Mouse (Mus musculus) stomach, embryonic 16.5 days (tissue): ENCODE measurements at regions not wholly inside any gene's neighbourhood (a gene's known extent, or its start where the extent isn't known, plus 50 kb on each side); places are given as distances from the start of the nearest gene placed in this dataset.

ENCODE experiments used
- ATAC-seq: fragments of 200-750 bp; cut with Nextera tagmentation; 2 replicates; pipeline ENCODE4 v1.8.0; 2017; ENCODE audit warnings: moderate number of reproducible peaks, moderate TSS enrichment; ENCODE audit not compliant: insufficient read depth, low FRiP score
- H3K27ac ChIP-seq: fragments of 300-500 bp; sonication (generic); 2 replicates; pipeline ENCODE4 v1.5.1; 2014; ENCODE audit warnings: low read length
- H3K27me3 ChIP-seq: fragments of 300-500 bp; sonication (generic); 2 replicates; pipeline ENCODE4 v1.6.1; 2014; ENCODE audit warnings: low read length, control low read depth, mixed read lengths; ENCODE audit not compliant: control insufficient read depth, insufficient read depth
- H3K36me3 ChIP-seq: fragments of 300-500 bp; sonication (generic); 2 replicates; pipeline ENCODE4 v1.6.1; 2014; ENCODE audit warnings: low read length; ENCODE audit not compliant: control insufficient read depth, insufficient read depth
- H3K4me1 ChIP-seq: fragments of 300-500 bp; sonication (generic); 2 replicates; pipeline ENCODE4 v1.6.1; 2014; ENCODE audit warnings: low read length, control low read depth, mixed read lengths; ENCODE audit not compliant: control insufficient read depth, insufficient read depth
- H3K4me2 ChIP-seq: fragments of 300-500 bp; sonication (generic); 2 replicates; pipeline ENCODE4 v1.6.1; 2014; ENCODE audit warnings: low read depth, low read length, mixed read lengths
- H3K4me3 ChIP-seq: fragments of 300-500 bp; sonication (generic); replicated peaks from 2 replicates; pipeline ENCODE4 v1.5.1; 2014; ENCODE audit warnings: mild to moderate bottlenecking, low read length
- H3K9ac ChIP-seq: fragments of 300-500 bp; sonication (generic); 2 replicates; pipeline ENCODE4 v1.6.1; 2014; ENCODE audit warnings: low read length
- H3K9me3 ChIP-seq: fragments of 300-500 bp; sonication (generic); replicated peaks from 2 replicates; pipeline ENCODE4 v1.6.1; 2016; ENCODE audit warnings: low read length, control low read depth; ENCODE audit not compliant: control insufficient read depth
- WGBS: fragments of 180-500 bp; shearing (Covaris S2); extraction: QIAGEN DNeasy Blood & Tissue Kit; methylation state at CpG from one replicate; pipeline ENCODE4 v1.1.7; 2014; 5-methylcytosine and 5-hydroxymethylcytosine counted together

DNA sequence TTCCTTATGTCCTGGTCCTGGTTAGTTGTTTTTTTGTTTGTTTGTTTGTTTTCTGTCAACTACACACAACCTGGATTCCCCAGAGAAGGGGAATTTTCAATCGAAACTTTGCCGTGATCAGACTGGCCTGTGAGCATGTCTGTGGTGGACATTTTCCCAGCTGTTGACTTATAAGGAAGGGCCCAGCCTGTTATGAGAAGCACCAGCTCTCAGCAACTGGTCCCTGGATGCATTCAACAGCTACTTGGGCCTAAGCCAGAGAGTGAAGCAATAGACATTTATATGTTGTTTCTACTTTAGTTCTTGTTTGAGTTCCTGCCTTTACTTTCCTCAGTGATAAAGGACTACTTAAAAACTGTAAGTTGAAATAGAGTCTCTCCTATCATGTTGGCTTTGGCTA, 309.0 kb downstream of the Btg1 start:
- WGBS, result 59% methylated on average over 2 of the region's 2 CpGs
- no peak for ATAC-seq
- H3K9ac ChIP-seq, result no peak overlapping the region
- H3K27ac ChIP-seq, result peak overlapping the region; percentile 90
- no peaks in the 10 kb centered on the region for H3K36me3 ChIP-seq
- peaks cover 10% of the 10 kb centered on the region; the same call in 1 of the 2 replicates for H3K4me1 ChIP-seq
- no peaks in the 10 kb centered on the region for H3K27me3 ChIP-seq
- H3K4me3 ChIP-seq, result no peak overlapping the region
- H3K4me2 ChIP-seq, result no peak overlapping the region
- H3K9me3 ChIP-seq, result no peaks in the 10 kb centered on the region

DNA sequence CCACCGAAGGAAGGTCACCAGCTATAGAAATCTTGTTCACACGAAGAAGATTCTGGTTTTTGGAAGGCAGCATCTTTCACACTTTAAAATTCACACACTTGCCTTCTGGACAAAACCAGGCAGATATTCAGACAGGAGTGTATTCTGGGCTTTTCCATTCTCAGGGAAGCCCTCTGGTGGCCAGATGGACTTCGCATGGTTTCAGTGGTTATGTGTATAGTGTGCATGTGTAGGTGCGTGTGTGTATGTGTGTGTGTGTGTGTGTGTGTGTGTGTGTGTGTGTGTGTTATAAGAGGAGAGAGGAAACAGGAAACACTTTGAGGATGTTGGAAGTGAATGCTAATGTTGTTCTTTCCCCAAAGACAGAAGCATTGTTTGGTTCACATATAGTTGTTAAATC, 317.9 kb downstream of the Btg1 start:
- no peak overlapping the region for H3K4me3 ChIP-seq
- WGBS, result 64% methylated on average over 4 of the region's 4 CpGs
- ATAC-seq, result no peak
- H3K9ac ChIP-seq, result no peak overlapping the region
- H3K4me1 ChIP-seq, result no peaks in the 10 kb centered on the region
- H3K27me3 ChIP-seq, result no peaks in the 10 kb centered on the region
- no peak overlapping the region for H3K4me2 ChIP-seq
- no peaks in the 10 kb centered on the region for H3K36me3 ChIP-seq
- no peaks in the 10 kb centered on the region for H3K9me3 ChIP-seq
- H3K27ac ChIP-seq, result no peak overlapping the region

DNA sequence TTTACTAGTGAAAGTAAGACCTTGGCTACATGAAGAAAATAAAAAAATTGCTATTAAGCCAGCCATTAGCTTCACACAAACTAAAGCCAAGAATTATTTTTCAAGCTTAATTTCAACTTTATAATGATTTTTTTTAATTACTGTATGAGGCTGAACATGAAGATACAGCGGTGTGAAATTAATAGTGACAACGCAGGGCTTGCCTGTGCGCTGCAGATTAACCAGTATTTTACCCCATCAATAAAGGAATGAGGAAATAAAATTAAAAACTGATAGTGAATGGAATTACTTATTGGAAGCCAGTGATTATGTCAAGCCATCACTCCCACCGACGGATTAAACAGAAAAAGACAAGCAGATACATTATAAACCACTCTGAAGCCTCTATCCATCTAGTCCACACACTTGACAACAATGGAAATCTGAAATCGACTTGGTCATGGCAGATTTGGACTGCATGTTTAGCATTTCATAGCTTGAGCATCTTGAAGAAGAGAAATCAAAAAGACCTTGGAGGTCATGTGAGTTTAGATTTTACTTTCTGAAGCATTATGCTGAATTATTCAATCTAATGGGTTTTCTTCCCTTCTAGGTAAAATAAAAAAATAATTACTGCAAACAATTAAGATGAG, 324.2 kb downstream of the Btg1 start:
- H3K27ac ChIP-seq, result no peak overlapping the region
- no peak overlapping the region for H3K4me2 ChIP-seq
- H3K9ac ChIP-seq, result no peak overlapping the region
- ATAC-seq, result no peak
- WGBS, result 83% methylated on average over 6 of the region's 6 CpGs
- H3K9me3 ChIP-seq, result no peaks in the 10 kb centered on the region
- no peaks in the 10 kb centered on the region for H3K27me3 ChIP-seq
- H3K36me3 ChIP-seq, result no peaks in the 10 kb centered on the region
- H3K4me3 ChIP-seq, result no peak overlapping the region
- no peaks in the 10 kb centered on the region for H3K4me1 ChIP-seq

DNA sequence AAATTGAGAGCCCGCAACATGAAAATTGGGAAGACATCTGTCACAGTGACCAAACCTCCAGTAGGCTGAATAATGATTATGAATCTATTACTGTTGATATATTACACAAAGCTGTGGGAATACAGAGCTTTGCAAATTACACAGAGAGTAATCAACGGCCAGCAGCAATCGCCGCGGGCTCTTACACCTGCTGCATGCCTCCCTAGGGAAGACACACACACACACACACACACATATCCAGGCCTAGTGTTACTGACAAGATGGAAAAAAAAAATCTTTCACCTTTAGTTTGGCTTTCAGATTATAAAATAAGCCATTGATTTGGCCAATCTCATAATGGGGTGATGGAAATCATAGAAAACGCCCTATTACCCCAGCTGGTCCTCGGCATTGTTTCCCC, 327.4 kb downstream of the Btg1 start:
- no peaks in the 10 kb centered on the region for H3K9me3 ChIP-seq
- H3K9ac ChIP-seq, result no peak overlapping the region
- H3K36me3 ChIP-seq, result no peaks in the 10 kb centered on the region
- H3K27ac ChIP-seq, result no peak overlapping the region
- H3K4me1 ChIP-seq, result no peaks in the 10 kb centered on the region
- H3K4me2 ChIP-seq, result no peak overlapping the region
- H3K4me3 ChIP-seq, result no peak overlapping the region
- 91% methylated on average over 7 of the region's 7 CpGs for WGBS
- H3K27me3 ChIP-seq, result no peaks in the 10 kb centered on the region
- no peak for ATAC-seq

DNA sequence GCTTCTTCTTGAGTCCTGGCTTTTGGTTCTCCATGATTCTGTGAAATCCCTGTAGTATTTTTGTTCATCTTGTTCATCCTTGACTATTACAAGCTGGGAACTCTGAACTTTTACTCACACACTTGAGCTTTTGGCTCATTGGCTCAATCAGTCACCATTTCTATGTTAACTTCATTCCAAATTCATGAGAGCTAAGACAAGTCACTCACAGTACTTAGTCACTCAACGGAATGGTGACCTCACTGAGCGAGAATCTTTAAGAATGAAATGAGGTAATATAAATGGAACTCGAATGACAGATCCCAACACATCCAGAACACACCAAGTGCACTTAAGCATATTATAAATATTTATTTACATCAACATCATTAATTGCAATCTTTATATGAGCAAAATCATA, 331.2 kb downstream of the Btg1 start:
- H3K27ac ChIP-seq, result no peak overlapping the region
- no peak for ATAC-seq
- H3K27me3 ChIP-seq, result no peaks in the 10 kb centered on the region
- no peak overlapping the region for H3K9ac ChIP-seq
- H3K4me3 ChIP-seq, result no peak overlapping the region
- no peaks in the 10 kb centered on the region for H3K4me1 ChIP-seq
- WGBS, result 81% methylated on average over 3 of the region's 3 CpGs
- H3K9me3 ChIP-seq, result no peaks in the 10 kb centered on the region
- no peak overlapping the region for H3K4me2 ChIP-seq
- H3K36me3 ChIP-seq, result no peaks in the 10 kb centered on the region

DNA sequence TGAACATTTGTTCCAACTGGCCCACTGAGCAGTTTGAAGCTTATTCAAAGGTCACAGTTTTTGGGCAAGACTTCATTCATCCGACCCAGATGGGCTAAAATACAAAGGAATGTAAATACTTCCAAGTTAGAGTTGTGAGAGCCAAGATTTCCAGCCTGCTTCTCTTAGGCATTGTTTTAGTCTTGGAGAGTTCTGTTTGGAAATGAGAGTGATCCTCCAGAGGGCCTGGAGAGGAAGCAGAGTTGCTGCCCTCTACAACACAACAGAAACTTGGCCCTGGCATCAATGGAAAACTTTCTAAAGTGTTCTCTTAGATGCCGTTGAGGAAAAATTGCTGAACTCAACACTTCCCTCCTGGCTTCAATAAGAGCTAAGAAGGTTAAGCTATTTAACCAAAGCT, 332.1 kb downstream of the Btg1 start:
- no peak overlapping the region for H3K4me2 ChIP-seq
- H3K9me3 ChIP-seq, result no peaks in the 10 kb centered on the region
- WGBS, result 31% methylated on average over 2 of the region's 2 CpGs
- ATAC-seq, result peak; percentile 68
- H3K4me3 ChIP-seq, result no peak overlapping the region
- no peaks in the 10 kb centered on the region for H3K27me3 ChIP-seq
- H3K4me1 ChIP-seq, result no peaks in the 10 kb centered on the region
- H3K9ac ChIP-seq, result no peak overlapping the region
- H3K27ac ChIP-seq, result no peak overlapping the region
- no peaks in the 10 kb centered on the region for H3K36me3 ChIP-seq

DNA sequence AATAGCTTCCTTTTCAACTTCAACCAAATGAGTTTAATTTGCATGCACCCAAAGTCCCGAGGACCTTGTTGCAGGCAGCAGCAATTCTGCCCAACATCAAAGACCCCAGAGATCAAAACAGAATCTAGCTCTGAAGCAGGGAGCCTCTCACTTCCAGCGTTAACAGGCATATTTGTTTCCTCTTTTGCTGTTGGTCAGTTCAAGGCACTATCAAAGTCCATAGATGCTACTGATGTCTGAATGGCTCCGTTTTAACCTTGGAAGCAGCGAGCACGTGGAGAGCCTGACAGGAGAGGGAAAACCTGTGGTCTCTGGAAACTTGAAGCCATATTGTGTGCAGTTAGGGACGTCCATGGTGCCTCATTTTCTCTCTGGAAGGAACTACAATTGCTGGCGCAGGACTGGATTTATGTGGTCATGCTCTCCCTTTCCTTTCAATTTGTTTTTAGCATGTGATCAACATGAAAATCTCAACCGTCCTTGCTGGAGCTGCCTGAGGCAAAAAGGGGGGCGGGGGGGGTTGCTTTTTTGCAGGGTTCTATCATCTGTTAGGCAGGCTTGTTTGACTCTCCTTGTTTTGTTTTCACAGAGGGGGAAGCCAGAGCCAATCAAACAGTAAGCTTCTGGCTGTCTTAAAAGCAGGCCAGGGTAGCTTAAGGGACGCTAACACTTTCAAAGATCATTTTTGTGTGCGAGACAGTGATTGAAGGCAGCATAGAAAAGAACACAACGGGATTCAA, 338.4 kb downstream of the Btg1 start:
- no peaks in the 10 kb centered on the region for H3K27me3 ChIP-seq
- peak overlapping the region; percentile 13; the same call in 1 of the 2 replicates for H3K4me3 ChIP-seq
- peak overlapping the region; percentile 43 for H3K4me2 ChIP-seq
- no peaks in the 10 kb centered on the region for H3K9me3 ChIP-seq
- H3K9ac ChIP-seq, result no peak overlapping the region
- WGBS, result 35% methylated on average over 12 of the region's 12 CpGs
- H3K27ac ChIP-seq, result no peak overlapping the region
- ATAC-seq, result no peak
- H3K36me3 ChIP-seq, result no peaks in the 10 kb centered on the region
- H3K4me1 ChIP-seq, result peaks cover 8% of the 10 kb centered on the region; the same call in 1 of the 2 replicates

DNA sequence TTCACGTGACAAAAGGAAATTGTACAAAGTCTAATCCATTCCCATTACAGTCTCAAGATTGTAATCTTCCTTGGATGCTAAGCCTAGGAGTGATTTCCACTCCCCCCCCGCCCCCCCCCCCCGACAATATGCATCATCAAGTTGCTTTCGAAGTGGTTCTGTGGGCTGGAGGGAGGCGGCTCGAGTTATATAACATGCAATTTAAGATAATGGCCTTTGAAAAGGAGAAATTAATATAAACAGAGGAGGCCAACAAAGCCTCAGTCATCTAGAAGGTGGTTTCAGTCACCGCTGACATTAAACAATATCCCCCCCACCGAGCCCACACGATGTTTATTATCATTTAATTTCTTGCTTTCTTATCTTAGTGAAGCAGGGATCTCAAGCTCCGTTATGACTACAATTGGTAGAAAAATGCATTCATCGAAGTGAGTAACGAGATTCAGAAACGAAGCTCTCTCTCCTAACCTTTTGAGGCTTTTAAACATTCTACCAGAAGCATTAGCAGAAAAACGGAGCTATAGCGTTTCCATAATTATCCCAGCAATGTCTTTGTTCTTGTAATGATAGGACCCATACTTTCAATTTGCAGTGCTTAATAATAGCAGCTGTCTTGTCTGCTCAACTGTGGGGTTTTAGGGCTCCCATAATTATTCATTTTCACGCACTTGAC, 339.1 kb downstream of the Btg1 start:
- Histone ChIP-seq H3K9me3 (no peaks in the 10 kb centered on the region), H3K9ac (no peak overlapping the region), H3K27me3 (no peaks in the 10 kb centered on the region), H3K4me2 (peak overlapping the region; percentile 43), H3K4me3 (peak overlapping the region; percentile 13; the same call in 1 of the 2 replicates), H3K4me1 (peaks cover 8% of the 10 kb centered on the region; the same call in 1 of the 2 replicates), H3K36me3 (no peaks in the 10 kb centered on the region), H3K27ac (no peak overlapping the region)
- 29% methylated on average over 16 of the region's 16 CpGs for WGBS
- ATAC-seq, result no peak

DNA sequence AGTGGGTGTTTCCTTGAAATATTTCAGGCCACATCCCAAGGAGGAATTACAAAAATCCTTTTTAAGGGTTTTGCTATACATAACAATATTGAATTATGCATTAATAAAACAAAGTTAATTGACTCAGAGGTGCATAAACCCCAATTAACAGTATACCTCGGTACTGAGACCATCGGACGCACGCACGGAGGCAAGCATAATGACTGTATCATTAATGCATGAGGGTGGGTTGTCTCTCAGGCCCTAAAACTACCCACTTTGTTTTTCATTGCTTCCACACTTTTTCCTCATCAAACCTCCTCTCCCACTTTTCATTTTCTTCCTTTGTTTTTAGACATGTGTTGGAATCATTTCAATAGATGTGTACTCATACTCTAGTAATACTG, 339.6 kb downstream of the Btg1 start:
- Histone ChIP-seq H3K9ac (no peak overlapping the region), H3K9me3 (no peaks in the 10 kb centered on the region), H3K36me3 (no peaks in the 10 kb centered on the region), H3K4me3 (no peak overlapping the region), H3K4me2 (no peak overlapping the region), H3K27ac (no peak overlapping the region), H3K4me1 (peaks cover 8% of the 10 kb centered on the region; the same call in 1 of the 2 replicates), H3K27me3 (no peaks in the 10 kb centered on the region)
- no peak for ATAC-seq
- WGBS, result 82% methylated on average over 5 of the region's 5 CpGs
